Comparison of ENCODE assay signal across 23 mouse cellular contexts in the genomic region with DNA sequence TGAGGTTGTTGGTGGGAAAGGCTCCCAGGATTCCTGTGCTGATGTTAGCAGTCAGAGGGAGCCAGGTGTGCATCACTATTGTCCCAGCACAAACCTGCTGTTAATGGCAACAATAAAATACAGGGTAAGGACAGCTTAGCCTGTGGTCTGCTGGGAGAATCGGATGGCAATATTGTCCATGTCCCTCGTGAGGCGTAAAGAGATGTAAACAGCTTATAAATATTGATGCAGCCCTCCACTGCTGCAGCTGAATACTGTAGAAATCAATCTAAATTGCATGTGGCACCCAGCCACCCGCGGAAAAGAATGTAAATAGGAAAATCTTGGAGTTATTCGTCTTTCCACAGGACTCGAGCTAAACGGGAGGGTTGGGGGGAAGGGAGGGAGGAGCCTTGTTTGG.
A peak's percentile ranks its signal among the peaks of the same experiment; 100 is the strongest.
DNase-seq lines count a peak whose midpoint lies in the region; ATAC-seq and TF ChIP-seq lines count a peak whose summit lies in the region.
"Had no signal": no experiment of that assay in that cellular context is flagged by ENCODE, and none has a peak within 500 bp of the region (broad histone marks: within the 10 kb centered on the region; RNA-seq: fewer than 3 reads in every experiment).

No protein-coding gene starts in this region.

- TF ChIP-seq CTCF in forebrain, postnatal 0 days (IDR thresholded peaks at IDR 0.05; ENCODE audit: low read depth) = no peak

- no peak overlapping the region for H3K27ac ChIP-seq in forebrain, postnatal 0 days (ENCODE audit: low read depth, low read length)
- H3K27ac ChIP-seq in forebrain, embryonic 12.5 days = no peak overlapping the region
- H3K27ac ChIP-seq in midbrain, embryonic 14.5 days (replicated peaks; ENCODE audit: low read depth, low read length) = peak overlapping the region; percentile 67
- H3K27ac ChIP-seq in midbrain, embryonic 16.5 days (ENCODE audit: low read length) = no peak overlapping the region
- H3K27ac ChIP-seq in hindbrain, embryonic 14.5 days = peak overlapping the region; percentile 64
- H3K27ac ChIP-seq in neural tube, embryonic 13.5 days (replicated peaks) = peak overlapping the region; percentile 83
- H3K27ac ChIP-seq: heart, adult 2 months; kidney, embryonic 15.5 days; left cerebral cortex, adult 2 months had no signal

- 21% methylated on average over 8 of the region's 8 CpGs for WGBS in forebrain, postnatal 0 days
- 60% methylated on average over 8 of the region's 8 CpGs for WGBS in forebrain, embryonic 12.5 days
- WGBS in midbrain, embryonic 14.5 days = 31% methylated on average over 8 of the region's 8 CpGs
- 39% methylated on average over 8 of the region's 8 CpGs for WGBS in midbrain, embryonic 16.5 days
- WGBS in hindbrain, embryonic 14.5 days = 26% methylated on average over 8 of the region's 8 CpGs
- WGBS in neural tube, embryonic 13.5 days = 18% methylated on average over 8 of the region's 8 CpGs

- H3K4me2 ChIP-seq in forebrain, postnatal 0 days (ENCODE audit: low read depth) = no peak overlapping the region
- H3K4me2 ChIP-seq in forebrain, embryonic 12.5 days = no peak overlapping the region
- H3K4me2 ChIP-seq in midbrain, embryonic 14.5 days (ENCODE audit: low read length) = no peak overlapping the region
- H3K4me2 ChIP-seq in midbrain, embryonic 16.5 days (ENCODE audit: low read length) = no peak overlapping the region
- H3K4me2 ChIP-seq in hindbrain, embryonic 14.5 days (replicated peaks) = no peak overlapping the region
- H3K4me2 ChIP-seq in neural tube, embryonic 13.5 days = peak overlapping the region; percentile 1; the same call in 1 of the 2 replicates
- H3K4me2 ChIP-seq: kidney, embryonic 15.5 days; liver, embryonic 11.5 days had no signal

- no peaks in the 10 kb centered on the region for H3K9me3 ChIP-seq in forebrain, postnatal 0 days (ENCODE audit: low read length)
- no peaks in the 10 kb centered on the region; the same call in 1 of the 2 replicates for H3K9me3 ChIP-seq in forebrain, embryonic 12.5 days
- H3K9me3 ChIP-seq in midbrain, embryonic 14.5 days (ENCODE audit: control insufficient read depth, low read length) = no peaks in the 10 kb centered on the region
- H3K9me3 ChIP-seq in midbrain, embryonic 16.5 days (replicated peaks; ENCODE audit: control insufficient read depth, low read length, poor library complexity, severe bottlenecking) = no peaks in the 10 kb centered on the region
- no peaks in the 10 kb centered on the region for H3K9me3 ChIP-seq in hindbrain, embryonic 14.5 days (ENCODE audit: control insufficient read depth, low read length)
- no peaks in the 10 kb centered on the region for H3K9me3 ChIP-seq in neural tube, embryonic 13.5 days
- H3K9me3 ChIP-seq: kidney, embryonic 15.5 days had no signal

- ATAC-seq in forebrain, postnatal 0 days = no peak
- ATAC-seq in forebrain, embryonic 12.5 days (ENCODE audit: low FRiP score) = no peak
- ATAC-seq in midbrain, embryonic 14.5 days (ENCODE audit: low FRiP score, low TSS enrichment) = no peak
- ATAC-seq in midbrain, embryonic 16.5 days = no peak
- no peak for ATAC-seq in hindbrain, embryonic 14.5 days (ENCODE audit: low FRiP score)
- ATAC-seq in neural tube, embryonic 13.5 days (ENCODE audit: low read depth) = peak; percentile 62
- ATAC-seq: intestine, embryonic 16.5 days had no signal

- H3K4me1 ChIP-seq in forebrain, postnatal 0 days (ENCODE audit: insufficient read depth) = no peaks in the 10 kb centered on the region
- 0 out of 2 replicates have a peak, but pooled peaks cover 3% of the 10 kb centered on the region for H3K4me1 ChIP-seq in forebrain, embryonic 12.5 days
- peaks cover 11% of the 10 kb centered on the region for H3K4me1 ChIP-seq in midbrain, embryonic 14.5 days (ENCODE audit: control insufficient read depth, insufficient read depth, low read length)
- no peaks in the 10 kb centered on the region for H3K4me1 ChIP-seq in midbrain, embryonic 16.5 days (ENCODE audit: control insufficient read depth, insufficient read depth, low read length)
- peaks cover 13% of the 10 kb centered on the region for H3K4me1 ChIP-seq in hindbrain, embryonic 14.5 days (replicated peaks; ENCODE audit: control insufficient read depth, insufficient read depth, low read length)
- H3K4me1 ChIP-seq in neural tube, embryonic 13.5 days (replicated peaks) = peaks cover 30% of the 10 kb centered on the region
- H3K4me1 ChIP-seq: kidney, embryonic 15.5 days had no signal

- H3K9ac ChIP-seq in forebrain, postnatal 0 days = no peak overlapping the region
- no peak overlapping the region for H3K9ac ChIP-seq in forebrain, embryonic 12.5 days
- no peak overlapping the region for H3K9ac ChIP-seq in midbrain, embryonic 14.5 days (replicated peaks; ENCODE audit: low read length)
- H3K9ac ChIP-seq in midbrain, embryonic 16.5 days (ENCODE audit: low read depth, low read length) = no peak overlapping the region
- H3K9ac ChIP-seq in hindbrain, embryonic 14.5 days = no peak overlapping the region
- no peak overlapping the region for H3K9ac ChIP-seq in neural tube, embryonic 13.5 days
- H3K9ac ChIP-seq: kidney, embryonic 15.5 days had no signal

- no peaks in the 10 kb centered on the region for H3K36me3 ChIP-seq in forebrain, postnatal 0 days (ENCODE audit: insufficient read depth)
- no peaks in the 10 kb centered on the region for H3K36me3 ChIP-seq in forebrain, embryonic 12.5 days (replicated peaks)
- H3K36me3 ChIP-seq in midbrain, embryonic 14.5 days (ENCODE audit: control insufficient read depth, insufficient read depth, low read length) = no peaks in the 10 kb centered on the region
- no peaks in the 10 kb centered on the region for H3K36me3 ChIP-seq in midbrain, embryonic 16.5 days (ENCODE audit: control insufficient read depth, insufficient read depth, low read length)
- H3K36me3 ChIP-seq in hindbrain, embryonic 14.5 days (replicated peaks; ENCODE audit: control insufficient read depth, insufficient read depth) = no peaks in the 10 kb centered on the region
- H3K36me3 ChIP-seq in neural tube, embryonic 13.5 days = no peaks in the 10 kb centered on the region
- H3K36me3 ChIP-seq: kidney, embryonic 15.5 days had no signal

- peak; percentile 29 for DNase-seq in forebrain, postnatal 0 days
- DNase-seq in midbrain, embryonic 14.5 days = peak; percentile 56
- DNase-seq in hindbrain, embryonic 14.5 days (ENCODE audit: low spot score) = no peak
- no peak for DNase-seq in urinary bladder, postnatal 36 days (ENCODE audit: low spot score in 2 of 2)
- DNase-seq in cerebellum, adult 8-10 months = no peak
- DNase-seq: B cell, adult 2 months; cerebellum, adult 2 months; gastrocnemius, postnatal 25 days; heart, adult 2 months; heart, postnatal 36 days; kidney, postnatal 4 days; layer of hippocampus, adult 9-11 months; lung, adult 18-20 months; lung, postnatal 36 days; thymus, postnatal 25 days had no signal

- no peaks in the 10 kb centered on the region for H3K27me3 ChIP-seq in forebrain, postnatal 0 days (ENCODE audit: insufficient read depth, low read length)
- no peaks in the 10 kb centered on the region for H3K27me3 ChIP-seq in forebrain, embryonic 12.5 days
- no peaks in the 10 kb centered on the region for H3K27me3 ChIP-seq in midbrain, embryonic 14.5 days (ENCODE audit: control insufficient read depth, insufficient read depth, low read length)
- no peaks in the 10 kb centered on the region for H3K27me3 ChIP-seq in midbrain, embryonic 16.5 days (ENCODE audit: control insufficient read depth, insufficient read depth, low read depth, low read length)
- H3K27me3 ChIP-seq in hindbrain, embryonic 14.5 days (ENCODE audit: control insufficient read depth, insufficient read depth, low read length) = no peaks in the 10 kb centered on the region
- no peaks in the 10 kb centered on the region for H3K27me3 ChIP-seq in neural tube, embryonic 13.5 days
- H3K27me3 ChIP-seq: kidney, embryonic 15.5 days had no signal

- no peak overlapping the region for H3K4me3 ChIP-seq in forebrain, postnatal 0 days (ENCODE audit: low read depth, low read length)
- H3K4me3 ChIP-seq in forebrain, embryonic 12.5 days (replicated peaks) = no peak overlapping the region
- no peak overlapping the region for H3K4me3 ChIP-seq in midbrain, embryonic 14.5 days (replicated peaks; ENCODE audit: low read depth, low read length)
- H3K4me3 ChIP-seq in midbrain, embryonic 16.5 days (ENCODE audit: low read depth, low read length) = no peak overlapping the region
- no peak overlapping the region for H3K4me3 ChIP-seq in hindbrain, embryonic 14.5 days (replicated peaks; ENCODE audit: low read length)
- no peak overlapping the region for H3K4me3 ChIP-seq in neural tube, embryonic 13.5 days
- H3K4me3 ChIP-seq: erythroblast, embryonic 14.5 days; heart, adult 2 months; kidney, embryonic 15.5 days; left cerebral cortex, adult 2 months had no signal

Comparison
In these comparisons a context has a peak if more than half of its experiments do, and no peak if none do; other contexts are left out.
1. H3K27ac ChIP-seq: peak in midbrain, embryonic 14.5 days (single experiment), hindbrain, embryonic 14.5 days (single experiment) and neural tube, embryonic 13.5 days (single experiment); none in forebrain, postnatal 0 days (single experiment), forebrain, embryonic 12.5 days (single experiment) and midbrain, embryonic 16.5 days (single experiment).
2. DNase-seq: peak in forebrain, postnatal 0 days (single experiment) and midbrain, embryonic 14.5 days (single experiment); none in hindbrain, embryonic 14.5 days (single experiment), urinary bladder, postnatal 36 days (0 of 2) and cerebellum, adult 8-10 months (single experiment).